Mouse (Mus musculus): ENCODE data around the gene Dbp. TPM values are rescaled to one million over a fixed set of nuclear protein-coding genes. Genes with fewer than 3 reads are reported as not detected.

Gene Dbp
- polyA plus RNA-seq, 1 experiment from 2014 or later = 7.3 TPM

GRCm38 (mm10) chr7:45739162-45739763, 34.4 kb downstream of the Dbp start:
- no peaks in the 10 kb centered on the region for H3K9me3 ChIP-seq (ENCODE audit: control insufficient read depth, low read length)
- no peak overlapping the region for H3K4me2 ChIP-seq (ENCODE audit: low read length)
- H3K36me3 ChIP-seq (ENCODE audit: control insufficient read depth, insufficient read depth, low read length) = no peaks in the 10 kb centered on the region
- ATAC-seq (ENCODE audit: insufficient number of reproducible peaks, insufficient read depth, low FRiP score, low read depth) = peak; percentile 34; the same call in 1 of the 2 replicates
- no peak overlapping the region for H3K4me3 ChIP-seq (ENCODE audit: control insufficient read depth in 1 of 2, insufficient read depth in 1 of 2, low read depth in 1 of 2, low read length in 2 of 2)
- H3K4me1 ChIP-seq (ENCODE audit: control insufficient read depth in 2 of 2, insufficient read depth in 2 of 2, low read length in 2 of 2) = peaks cover 0 to 3% of the 10 kb centered on the region in 2 experiments; a peak in 1 of 4 replicates
- no peak overlapping the region for H3K27ac ChIP-seq (replicated peaks in 1 of 2; ENCODE audit: control insufficient read depth in 1 of 2, insufficient read depth in 1 of 2, low read depth in 2 of 2, low read length in 2 of 2)
- 5% methylated on average over 9 of the region's 9 CpGs for WGBS
- H3K27me3 ChIP-seq (ENCODE audit: control insufficient read depth, insufficient read depth, low read length) = no peaks in the 10 kb centered on the region
- H3K9ac ChIP-seq (ENCODE audit: low read length) = no peak overlapping the region

DNA sequence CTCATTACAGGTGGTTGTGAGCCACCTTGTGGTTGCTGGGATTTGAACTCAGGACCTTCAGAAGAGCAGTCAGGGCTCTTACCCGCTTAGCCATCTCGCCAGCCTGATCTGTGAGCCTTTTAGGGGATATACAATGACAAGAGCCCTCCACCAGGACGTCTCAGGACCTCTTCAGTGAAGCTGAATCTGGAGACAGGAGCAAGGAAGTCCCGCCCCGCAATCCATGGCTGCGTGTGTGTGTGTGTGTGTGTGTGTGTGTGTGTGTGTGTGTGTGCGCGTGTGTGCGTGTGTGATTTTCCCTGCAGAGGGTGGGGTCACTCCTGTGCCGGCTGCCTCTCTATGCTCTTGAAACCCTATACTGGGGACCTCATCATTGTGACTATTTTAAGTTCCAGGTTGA, 34.9 kb downstream of the Dbp start:
- 63% methylated on average over 10 of the region's 10 CpGs for WGBS
- H3K4me1 ChIP-seq (ENCODE audit: control insufficient read depth in 2 of 2, insufficient read depth in 2 of 2, low read length in 2 of 2) = peaks cover 0 to 3% of the 10 kb centered on the region in 2 experiments; a peak in 1 of 4 replicates
- no peak overlapping the region for H3K4me3 ChIP-seq (ENCODE audit: control insufficient read depth in 1 of 2, insufficient read depth in 1 of 2, low read depth in 1 of 2, low read length in 2 of 2)
- H3K36me3 ChIP-seq (ENCODE audit: control insufficient read depth, insufficient read depth, low read length) = no peaks in the 10 kb centered on the region
- ATAC-seq (ENCODE audit: insufficient number of reproducible peaks, insufficient read depth, low FRiP score, low read depth) = no peak
- no peak overlapping the region for H3K27ac ChIP-seq (replicated peaks in 1 of 2; ENCODE audit: control insufficient read depth in 1 of 2, insufficient read depth in 1 of 2, low read depth in 2 of 2, low read length in 2 of 2)
- H3K27me3 ChIP-seq (ENCODE audit: control insufficient read depth, insufficient read depth, low read length) = no peaks in the 10 kb centered on the region
- H3K9me3 ChIP-seq (ENCODE audit: control insufficient read depth, low read length) = no peaks in the 10 kb centered on the region
- H3K4me2 ChIP-seq (ENCODE audit: low read length) = no peak overlapping the region
- no peak overlapping the region for H3K9ac ChIP-seq (ENCODE audit: low read length)

- Histone ChIP-seq H3K27ac (replicated peaks in 1 of 2; ENCODE audit: control insufficient read depth in 1 of 2, insufficient read depth in 1 of 2, low read depth in 2 of 2, low read length in 2 of 2) (no peak overlapping the region), H3K9ac (ENCODE audit: low read length) (0 out of 2 replicates have a peak overlapping the region, but pooled peaks have one; percentile 27), H3K4me2 (ENCODE audit: low read length) (no peak overlapping the region; the same call in 1 of the 2 replicates), H3K4me3 (ENCODE audit: control insufficient read depth in 1 of 2, insufficient read depth in 1 of 2, low read depth in 1 of 2, low read length in 2 of 2) (no peak overlapping the region), H3K36me3 (ENCODE audit: control insufficient read depth, insufficient read depth, low read length) (no peaks in the 10 kb centered on the region), H3K4me1 (ENCODE audit: control insufficient read depth in 2 of 2, insufficient read depth in 2 of 2, low read length in 2 of 2) (peaks cover 0 to 3% of the 10 kb centered on the region in 2 experiments; a peak in 1 of 4 replicates), H3K9me3 (ENCODE audit: control insufficient read depth, low read length) (no peaks in the 10 kb centered on the region), H3K27me3 (ENCODE audit: control insufficient read depth, insufficient read depth, low read length) (no peaks in the 10 kb centered on the region)
- ATAC-seq (ENCODE audit: insufficient number of reproducible peaks, insufficient read depth, low FRiP score, low read depth) = no peak
- WGBS = 73% methylated on average over 12 of the region's 12 CpGs
These were observed 36.4 kb downstream of the Dbp start for GRCm38 (mm10) chr7:45741308-45741707.

- H3K4me3 ChIP-seq (ENCODE audit: control insufficient read depth in 1 of 2, insufficient read depth in 1 of 2, low read depth in 1 of 2, low read length in 2 of 2) = peak overlapping the region; percentile 24 to 29; a peak in 3 of 4 replicates
- no peak for ATAC-seq (ENCODE audit: insufficient number of reproducible peaks, insufficient read depth, low FRiP score, low read depth)
These were observed 36.9 kb downstream of the Dbp start for GRCm38 (mm10) chr7:45741777-45742176.

GRCm38 (mm10) chr7:45742338-45742737, 37.5 kb downstream of the Dbp start:
- Histone ChIP-seq H3K4me2 (ENCODE audit: low read length) (peak overlapping the region; percentile 55), H3K9ac (ENCODE audit: low read length) (no peak overlapping the region), H3K9me3 (ENCODE audit: control insufficient read depth, low read length) (no peaks in the 10 kb centered on the region), H3K27ac (replicated peaks in 1 of 2; ENCODE audit: control insufficient read depth in 1 of 2, insufficient read depth in 1 of 2, low read depth in 2 of 2, low read length in 2 of 2) (no peak overlapping the region), H3K27me3 (ENCODE audit: control insufficient read depth, insufficient read depth, low read length) (no peaks in the 10 kb centered on the region), H3K4me1 (ENCODE audit: control insufficient read depth in 2 of 2, insufficient read depth in 2 of 2, low read length in 2 of 2) (peaks cover 0 to 3% of the 10 kb centered on the region in 2 experiments; a peak in 1 of 4 replicates), H3K36me3 (ENCODE audit: control insufficient read depth, insufficient read depth, low read length) (no peaks in the 10 kb centered on the region), H3K4me3 (ENCODE audit: control insufficient read depth in 1 of 2, insufficient read depth in 1 of 2, low read depth in 1 of 2, low read length in 2 of 2) (peak overlapping the region; percentile 24 to 29; a peak in 3 of 4 replicates)
- no peak for ATAC-seq (ENCODE audit: insufficient number of reproducible peaks, insufficient read depth, low FRiP score, low read depth)
- 32% methylated on average over 19 of the region's 19 CpGs for WGBS

More at GRCm38 (mm10) chr7:45741777-45742176, 36.9 kb downstream of the Dbp start:
- peak overlapping the region; percentile 27; the same call in 1 of the 2 replicates for H3K9ac ChIP-seq (ENCODE audit: low read length)
- H3K9me3 ChIP-seq (ENCODE audit: control insufficient read depth, low read length) = no peaks in the 10 kb centered on the region
- H3K27ac ChIP-seq (replicated peaks in 1 of 2; ENCODE audit: control insufficient read depth in 1 of 2, insufficient read depth in 1 of 2, low read depth in 2 of 2, low read length in 2 of 2) = no peak overlapping the region
- peak overlapping the region; percentile 55 for H3K4me2 ChIP-seq (ENCODE audit: low read length)
- 39% methylated on average over 11 of the region's 11 CpGs for WGBS
- H3K4me1 ChIP-seq (ENCODE audit: control insufficient read depth in 2 of 2, insufficient read depth in 2 of 2, low read length in 2 of 2) = peaks cover 0 to 3% of the 10 kb centered on the region in 2 experiments; a peak in 1 of 4 replicates
- H3K36me3 ChIP-seq (ENCODE audit: control insufficient read depth, insufficient read depth, low read length) = no peaks in the 10 kb centered on the region
- H3K27me3 ChIP-seq (ENCODE audit: control insufficient read depth, insufficient read depth, low read length) = no peaks in the 10 kb centered on the region

DNA sequence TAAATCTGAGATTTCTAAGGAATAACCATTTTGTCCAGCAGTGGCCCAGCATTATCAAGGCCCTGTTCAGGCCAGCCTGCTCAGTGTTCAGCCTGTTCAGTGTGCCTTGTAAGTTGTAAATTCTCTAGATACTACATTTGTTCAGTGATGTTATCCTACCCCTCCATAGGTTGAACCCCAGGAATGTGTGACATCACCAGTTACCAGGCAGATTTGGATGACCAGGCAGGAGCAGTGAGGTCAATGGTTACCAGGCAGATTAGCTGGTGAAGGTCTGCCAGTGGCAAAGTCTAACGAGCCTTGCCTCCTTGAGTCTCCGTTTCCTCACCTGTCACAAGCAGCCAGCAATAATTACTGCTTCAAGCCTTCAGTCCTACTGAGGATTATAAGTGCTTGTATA, 39.5 kb downstream of the Dbp start:
- H3K4me3 ChIP-seq (ENCODE audit: control insufficient read depth in 1 of 2, insufficient read depth in 1 of 2, low read depth in 1 of 2, low read length in 2 of 2) = no peak overlapping the region
- no peak for ATAC-seq (ENCODE audit: insufficient number of reproducible peaks, insufficient read depth, low FRiP score, low read depth)
- no peaks in the 10 kb centered on the region for H3K27me3 ChIP-seq (ENCODE audit: control insufficient read depth, insufficient read depth, low read length)
- WGBS = 23% methylated on average over 2 of the region's 2 CpGs
- no peak overlapping the region for H3K9ac ChIP-seq (ENCODE audit: low read length)
- no peak overlapping the region for H3K4me2 ChIP-seq (ENCODE audit: low read length)
- H3K4me1 ChIP-seq (ENCODE audit: control insufficient read depth in 2 of 2, insufficient read depth in 2 of 2, low read length in 2 of 2) = peaks cover 5 to 9% of the 10 kb centered on the region in 2 experiments; a peak in 2 of 4 replicates
- H3K9me3 ChIP-seq (ENCODE audit: control insufficient read depth, low read length) = no peaks in the 10 kb centered on the region
- no peak overlapping the region for H3K27ac ChIP-seq (replicated peaks in 1 of 2; ENCODE audit: control insufficient read depth in 1 of 2, insufficient read depth in 1 of 2, low read depth in 2 of 2, low read length in 2 of 2)
- no peaks in the 10 kb centered on the region for H3K36me3 ChIP-seq (ENCODE audit: control insufficient read depth, insufficient read depth, low read length)

DNA sequence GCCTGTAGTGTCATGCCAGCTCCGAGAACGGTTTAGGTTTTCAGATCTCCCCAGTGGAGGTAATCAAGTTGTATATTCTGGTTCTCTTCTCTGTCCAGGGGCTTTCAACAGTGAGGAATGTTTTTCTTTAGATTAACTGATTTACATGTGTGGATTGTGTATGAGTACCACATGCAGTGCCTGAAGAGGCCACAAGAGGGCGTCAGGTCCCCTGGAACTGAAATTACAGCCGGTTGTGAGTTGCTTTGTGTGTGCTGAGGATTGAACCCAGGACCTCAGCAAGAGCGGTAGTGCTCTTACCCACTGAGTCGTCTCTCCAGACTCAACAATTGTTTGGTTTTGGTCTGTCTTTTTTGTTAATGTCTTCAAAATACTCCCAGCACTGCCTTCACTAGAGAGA, 41.6 kb downstream of the Dbp start:
- Histone ChIP-seq H3K4me1 (ENCODE audit: control insufficient read depth in 2 of 2, insufficient read depth in 2 of 2, low read length in 2 of 2) (peaks cover 9 to 10% of the 10 kb centered on the region in 2 experiments; a peak in 3 of 4 replicates), H3K9me3 (ENCODE audit: control insufficient read depth, low read length) (no peaks in the 10 kb centered on the region), H3K36me3 (ENCODE audit: control insufficient read depth, insufficient read depth, low read length) (no peaks in the 10 kb centered on the region), H3K4me2 (ENCODE audit: low read length) (no peak overlapping the region), H3K4me3 (ENCODE audit: control insufficient read depth in 1 of 2, insufficient read depth in 1 of 2, low read depth in 1 of 2, low read length in 2 of 2) (no peak overlapping the region), H3K27ac (replicated peaks in 1 of 2; ENCODE audit: control insufficient read depth in 1 of 2, insufficient read depth in 1 of 2, low read depth in 2 of 2, low read length in 2 of 2) (no peak overlapping the region), H3K9ac (ENCODE audit: low read length) (no peak overlapping the region), H3K27me3 (ENCODE audit: control insufficient read depth, insufficient read depth, low read length) (no peaks in the 10 kb centered on the region)
- 57% methylated on average over 6 of the region's 6 CpGs for WGBS
- no peak for ATAC-seq (ENCODE audit: insufficient number of reproducible peaks, insufficient read depth, low FRiP score, low read depth)

Data from heart, embryonic 14.5 days (tissue).